Mouse (Mus musculus) spleen, postnatal 10 days (tissue): ENCODE data around the gene Slc39a1.

Experiments
- DNase-seq, 2 experiments: peaks; one replicate each; pipeline ENCODE4 v3.0.0; 2021 to 2022; ENCODE audit warnings: low spot score in 2 of 2

The Slc39a1 gene

DNA sequence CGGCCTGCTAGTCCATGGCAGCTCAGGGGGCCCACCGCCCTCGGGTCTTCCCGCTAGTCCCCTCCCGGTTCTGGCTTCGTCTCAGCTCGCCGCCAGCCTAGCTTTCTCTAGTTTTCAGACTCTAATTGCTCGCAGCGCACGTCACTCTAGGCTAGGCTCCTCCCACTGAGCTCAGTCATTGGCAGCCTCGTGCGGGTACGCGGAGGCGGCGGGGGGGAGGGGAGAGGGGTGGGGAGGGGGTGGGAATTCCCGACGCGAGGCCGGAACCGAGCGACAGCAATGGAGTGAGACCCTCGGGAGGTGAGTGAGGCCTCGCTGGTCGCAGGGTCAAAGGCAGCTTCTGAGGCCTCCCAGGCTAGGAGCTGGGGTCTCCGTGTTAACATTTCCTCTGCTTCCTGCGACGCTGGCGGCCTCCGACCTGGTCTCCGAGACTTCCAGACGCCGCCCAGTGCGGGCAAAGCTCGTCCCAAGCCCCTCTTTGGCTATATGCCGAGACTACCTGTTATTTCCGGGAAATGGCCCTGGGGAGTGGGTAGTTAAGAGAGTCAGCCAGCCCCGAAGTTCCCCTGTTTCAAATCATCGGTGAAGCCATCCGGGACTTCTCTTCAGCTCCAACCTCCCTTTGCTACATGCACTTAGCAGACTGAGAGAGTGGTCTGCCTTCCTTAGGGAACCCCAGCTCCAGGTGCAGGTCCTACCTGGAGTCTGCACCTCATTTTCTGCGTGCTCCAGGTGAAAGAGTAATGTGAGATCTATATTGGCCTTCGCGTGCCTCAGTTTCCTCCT is at the start of gene Slc39a1:
Gene Slc39a1 (plus strand): TSS at position 213 of the 786 bp plus-strand sequence.
- peak; percentile 73 to 89 for DNase-seq

DNA sequence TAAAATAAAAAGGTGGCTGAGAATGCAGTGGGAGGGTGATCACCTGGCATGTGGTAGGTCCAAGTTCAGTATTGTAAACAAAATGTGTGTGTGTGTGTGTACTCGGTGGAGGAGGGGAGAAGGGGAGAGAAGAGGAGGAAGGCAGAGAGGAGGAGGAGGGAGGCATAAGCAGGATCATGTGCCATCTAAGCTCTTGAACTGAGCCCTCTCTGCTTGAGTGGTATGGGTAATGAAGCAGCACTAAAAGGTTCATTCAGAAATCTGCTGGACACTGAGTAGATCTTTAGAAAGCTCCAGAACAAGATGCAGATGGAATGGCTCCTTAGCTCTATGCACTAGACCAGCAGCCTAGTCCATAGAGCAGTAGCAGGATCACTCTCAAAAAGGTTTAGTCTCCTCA is 45.1 kb upstream of the Slc39a1 start:
- no peak for DNase-seq

DNA sequence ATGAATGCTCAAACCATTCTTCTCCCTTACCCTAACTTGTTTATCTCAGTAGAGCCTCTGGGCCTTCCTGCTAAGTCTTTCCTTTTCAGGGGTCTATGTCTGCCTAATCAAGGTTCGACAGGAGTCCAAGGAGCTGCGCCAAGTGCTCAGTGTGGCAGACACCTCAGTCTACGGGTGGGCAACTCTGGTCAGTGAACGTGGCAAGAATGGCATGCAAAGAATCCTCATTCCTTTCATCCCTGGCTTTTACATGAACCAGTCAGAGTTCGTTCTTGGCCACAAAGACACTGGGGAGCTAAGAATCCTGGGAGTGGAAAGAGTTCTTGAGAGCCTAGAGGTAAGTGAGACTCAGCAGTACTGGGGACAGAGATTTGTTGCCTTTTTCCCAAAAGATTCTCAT is 44.4 kb upstream of the Slc39a1 start:
- DNase-seq = no peak

DNA sequence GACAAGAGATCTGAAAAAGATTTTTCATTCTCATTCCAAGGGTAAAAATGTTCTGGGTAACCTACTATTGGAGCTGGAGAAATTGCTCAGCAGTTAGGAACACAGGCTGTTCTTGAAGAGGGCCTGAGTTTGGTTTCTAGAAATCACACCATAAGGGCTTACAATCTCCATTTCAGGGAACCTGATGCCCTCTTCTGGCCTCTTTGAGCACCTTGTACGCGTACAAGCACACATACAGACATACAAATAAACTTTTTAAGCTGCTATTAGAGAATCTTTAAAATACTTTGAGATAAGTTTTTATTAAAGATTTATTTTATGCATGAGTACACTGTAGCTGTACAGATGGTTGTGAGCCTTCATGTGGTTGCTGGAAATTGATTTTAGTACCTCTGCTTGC is 43.4 kb upstream of the Slc39a1 start:
- no peak for DNase-seq

DNA sequence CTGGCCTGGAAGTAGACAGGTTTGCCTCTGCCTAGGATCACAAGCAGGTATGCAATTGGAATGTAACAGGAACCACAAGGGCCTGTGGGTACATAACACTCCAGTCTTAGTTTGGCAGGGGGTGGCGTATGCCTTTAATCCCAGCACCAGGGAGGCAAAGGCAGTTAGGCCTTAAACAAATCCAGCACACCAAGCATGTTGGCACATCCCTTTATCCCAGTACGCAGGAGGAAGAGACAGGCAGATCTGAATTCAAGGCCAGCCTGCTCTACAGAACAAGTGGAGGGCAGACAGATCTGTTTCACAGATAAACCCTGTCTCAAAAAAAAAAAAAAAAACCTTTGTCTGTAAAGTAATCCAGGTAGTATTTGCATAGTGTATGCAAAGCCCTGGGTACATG is 39.3 kb upstream of the Slc39a1 start:
- no peak for DNase-seq

DNA sequence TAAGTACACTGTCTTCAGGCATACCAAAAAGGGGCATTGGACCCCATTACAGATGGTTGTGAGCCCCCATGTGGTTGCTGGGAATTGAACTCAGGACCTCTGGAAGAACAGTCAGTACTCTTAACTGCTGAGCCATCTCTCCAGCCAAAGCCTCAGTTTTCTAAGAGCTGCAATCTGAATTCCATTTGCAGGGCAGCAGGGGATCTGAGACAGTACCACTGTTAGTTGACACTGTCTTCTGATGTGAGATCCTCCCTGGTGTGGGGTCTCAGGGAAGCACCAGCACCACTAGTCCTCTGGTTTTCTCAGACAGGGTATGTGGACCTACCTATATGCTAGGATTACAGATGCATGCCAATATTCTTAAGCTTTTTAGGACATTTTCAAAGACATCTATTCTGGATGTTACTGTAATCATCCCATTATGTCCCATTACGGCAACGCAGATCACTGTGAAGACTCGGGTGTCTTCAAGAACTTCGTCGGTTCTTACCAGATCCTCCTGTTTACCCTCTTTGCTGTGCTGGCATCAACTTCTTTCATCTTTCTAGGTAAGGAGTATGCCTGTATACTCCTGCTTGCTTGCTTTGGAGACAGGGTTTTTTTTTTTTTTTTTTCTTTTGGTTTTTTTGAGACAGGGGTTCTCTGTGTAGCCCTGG is 37.9 kb upstream of the Slc39a1 start:
- DNase-seq = no peak

DNA sequence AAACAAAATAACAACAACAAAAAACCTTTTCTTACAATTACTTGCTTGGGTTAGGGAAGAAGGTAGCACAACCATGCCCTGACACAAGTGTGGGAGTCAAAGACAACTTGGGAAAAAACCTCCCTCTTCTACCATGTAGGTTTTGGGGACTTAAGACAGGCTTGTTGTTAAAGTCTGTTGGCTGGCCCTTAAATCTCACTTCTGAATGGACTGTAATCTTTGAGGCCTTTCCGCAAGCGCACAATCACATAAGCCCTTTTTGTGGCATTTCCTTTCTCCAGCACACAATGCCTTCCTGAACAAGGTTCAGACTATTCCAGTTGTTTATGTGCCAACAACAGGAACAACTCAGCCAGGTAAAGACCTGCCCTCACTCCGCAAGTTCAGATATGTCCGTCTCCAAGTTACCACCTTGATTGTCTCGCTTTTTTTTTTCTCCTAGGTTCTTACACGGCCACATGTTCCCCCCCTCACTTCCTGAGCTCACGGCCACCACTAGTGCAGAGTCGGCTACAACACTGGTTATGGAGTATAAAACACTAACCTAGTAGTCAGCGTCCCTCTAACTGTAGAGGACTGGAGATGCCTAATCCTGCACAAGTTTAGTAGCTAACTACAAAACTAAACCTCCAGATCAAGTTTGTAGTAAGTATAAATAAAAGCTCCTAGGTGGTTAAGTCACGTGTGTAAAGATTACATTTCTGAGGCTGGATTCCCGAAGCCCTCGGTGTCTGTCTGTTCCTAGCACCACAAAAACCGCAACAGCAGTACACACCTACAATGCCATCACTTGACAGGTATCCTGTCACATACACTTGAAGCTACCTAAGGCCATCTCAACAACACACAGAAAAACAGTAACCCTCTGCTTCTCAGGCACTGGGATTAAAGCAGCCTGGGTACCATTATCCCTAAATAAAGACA is 36.2 kb upstream of the Slc39a1 start:
- no peak for DNase-seq

DNA sequence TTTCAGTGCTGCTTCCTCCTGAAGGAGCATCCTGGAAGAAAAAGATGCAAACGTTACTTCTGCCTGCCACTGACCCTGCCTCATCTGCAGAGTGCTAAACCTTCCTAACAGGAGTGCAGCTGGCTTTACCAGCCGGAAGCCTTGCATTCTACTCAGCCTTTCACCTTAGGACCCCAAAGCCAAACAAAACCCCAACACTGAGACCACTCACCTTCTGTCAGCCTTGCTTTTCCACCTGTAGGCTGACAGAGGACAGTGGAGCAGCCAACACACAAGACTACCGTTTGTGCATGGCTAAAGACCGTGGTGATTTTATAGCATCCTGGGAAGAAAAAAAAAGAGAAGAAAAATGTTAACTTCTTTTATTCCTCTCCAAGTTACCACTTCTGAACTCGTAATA is 35.2 kb upstream of the Slc39a1 start:
- DNase-seq = no peak

DNA sequence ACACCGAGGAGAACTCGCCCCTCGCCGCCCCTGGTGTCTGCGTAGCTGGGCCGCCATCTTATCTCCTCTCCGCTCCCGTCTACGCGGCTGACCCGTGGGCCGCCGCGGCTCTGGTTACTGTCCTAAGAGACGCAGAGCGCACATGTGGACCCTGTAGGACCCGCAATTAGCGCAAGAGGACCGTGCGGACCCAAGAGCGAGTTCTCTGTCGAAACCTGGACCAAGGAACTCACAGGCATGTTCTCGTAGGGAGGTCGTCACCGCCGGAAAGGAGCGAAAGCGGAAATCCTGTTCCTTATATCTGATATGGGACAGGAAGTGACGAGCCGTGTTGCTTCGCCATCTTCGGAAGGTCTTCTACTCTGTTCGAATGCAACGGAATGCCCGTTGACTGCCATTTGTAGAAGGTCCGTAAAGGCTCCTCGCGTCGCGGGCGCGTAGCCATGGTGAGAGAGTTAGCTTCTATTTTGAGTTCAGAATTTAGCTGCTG is 34.5 kb upstream of the Slc39a1 start, which contains the start of the genes Rps27 and Rab13:
Gene Rps27 (minus strand): TSS at position 275 of the 490 bp plus-strand sequence.
Gene Rab13 (plus strand): TSS at position 319 of the 490 bp plus-strand sequence.
- DNase-seq = peak; percentile 87 to 90

DNA sequence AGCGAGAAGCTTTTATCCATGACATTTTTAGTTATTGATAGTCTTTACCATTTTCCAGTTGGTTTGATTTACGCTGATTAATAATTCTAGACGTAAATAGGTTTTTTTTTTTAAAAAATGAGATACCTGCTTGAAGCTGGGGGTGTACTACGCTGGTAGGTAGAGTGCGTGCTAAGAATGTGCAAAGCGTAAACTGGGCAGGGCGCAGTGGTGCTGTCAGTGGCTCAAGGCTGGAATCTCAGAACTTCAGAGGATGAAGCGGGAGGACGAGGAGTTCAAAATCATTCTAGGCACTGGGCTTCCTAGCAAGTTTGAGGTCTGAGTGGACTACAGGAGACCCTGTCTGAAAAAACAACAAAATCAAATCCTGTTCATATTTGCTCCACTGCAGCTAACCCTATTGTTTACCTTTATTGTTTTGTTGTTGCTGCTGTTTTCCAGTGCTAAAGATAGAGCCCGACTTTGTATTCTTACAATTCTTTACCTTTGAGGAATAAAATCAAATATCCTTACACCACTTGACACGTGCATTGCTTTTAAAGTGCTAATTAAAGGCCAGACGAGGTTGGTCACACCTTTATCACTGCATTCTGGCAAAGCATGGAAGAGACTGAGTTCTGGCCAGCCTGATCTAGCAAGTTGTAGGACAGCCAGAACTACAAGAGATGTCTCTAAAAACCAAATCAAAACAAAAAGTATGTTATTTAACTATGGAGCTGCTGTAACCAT is 33.9 kb upstream of the Slc39a1 start:
- no peak for DNase-seq

DNA sequence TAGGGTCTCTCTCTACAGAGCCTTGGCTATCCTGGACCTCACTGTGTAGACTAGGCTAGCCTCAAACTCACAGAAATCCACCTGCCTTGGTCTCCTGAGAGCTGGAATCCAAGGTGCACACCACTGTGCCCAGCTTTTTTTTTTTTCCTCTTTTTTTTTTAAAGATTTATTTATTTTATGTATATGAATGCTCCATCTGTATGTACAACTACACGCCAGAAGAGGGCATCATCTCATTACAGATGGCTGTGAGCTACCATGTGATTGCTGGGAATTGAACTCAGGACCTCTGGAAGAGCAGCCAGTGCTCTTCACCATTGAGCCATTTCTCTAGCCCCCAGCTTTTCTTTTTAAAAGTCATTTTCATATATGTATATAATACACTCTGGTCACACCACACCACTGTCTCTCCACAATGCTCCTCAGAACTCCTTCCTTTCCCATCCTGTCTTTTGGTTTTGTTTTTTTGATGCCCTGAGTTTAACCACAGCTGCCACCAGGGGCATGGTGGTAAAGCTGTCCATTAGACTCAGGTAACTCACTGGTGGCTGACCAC is 32.1 kb upstream of the Slc39a1 start:
- no peak for DNase-seq

DNA sequence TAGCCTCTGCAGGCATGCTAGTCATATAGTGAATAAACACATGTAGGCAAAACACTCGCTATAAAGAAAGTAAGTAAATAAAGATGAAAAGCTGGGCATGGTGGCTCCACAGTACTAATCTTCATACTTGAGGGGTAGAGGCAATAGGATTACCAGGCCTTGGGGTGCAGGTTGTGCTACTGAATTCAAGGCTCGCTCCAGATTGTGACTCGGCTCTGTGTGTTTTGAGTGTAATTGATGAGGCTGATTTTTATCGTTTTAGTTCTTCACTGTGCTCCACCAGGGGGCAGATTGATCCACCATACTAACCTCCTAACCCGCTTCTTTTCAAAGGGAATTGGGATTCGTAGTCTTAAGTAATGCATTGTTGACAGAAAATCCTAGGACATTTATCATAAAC is 27.9 kb upstream of the Slc39a1 start:
- peak in 1 of 2 experiments; percentile 64 for DNase-seq

DNA sequence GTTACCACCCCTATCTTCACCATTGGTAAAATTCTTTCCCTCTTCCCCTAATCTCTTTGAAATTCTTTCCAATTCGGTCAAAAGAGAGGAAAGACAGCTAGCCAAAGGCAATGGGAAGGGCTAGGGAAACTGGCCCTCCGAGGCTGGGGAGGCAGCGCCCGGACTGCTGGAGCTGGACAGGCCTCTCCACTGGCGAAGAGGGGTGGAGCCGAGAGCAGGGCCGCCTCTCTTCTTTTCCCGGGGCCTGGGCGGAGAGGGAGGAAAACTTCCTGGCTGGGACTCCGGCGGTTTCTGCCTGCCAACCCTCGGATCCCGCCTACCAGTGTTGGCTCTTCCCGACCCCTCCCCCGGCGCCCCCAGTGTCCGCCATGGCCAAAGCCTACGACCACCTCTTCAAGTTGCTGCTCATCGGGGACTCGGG is 27.4 kb upstream of the Slc39a1 start:
- peak; percentile 37 to 51 for DNase-seq

DNA sequence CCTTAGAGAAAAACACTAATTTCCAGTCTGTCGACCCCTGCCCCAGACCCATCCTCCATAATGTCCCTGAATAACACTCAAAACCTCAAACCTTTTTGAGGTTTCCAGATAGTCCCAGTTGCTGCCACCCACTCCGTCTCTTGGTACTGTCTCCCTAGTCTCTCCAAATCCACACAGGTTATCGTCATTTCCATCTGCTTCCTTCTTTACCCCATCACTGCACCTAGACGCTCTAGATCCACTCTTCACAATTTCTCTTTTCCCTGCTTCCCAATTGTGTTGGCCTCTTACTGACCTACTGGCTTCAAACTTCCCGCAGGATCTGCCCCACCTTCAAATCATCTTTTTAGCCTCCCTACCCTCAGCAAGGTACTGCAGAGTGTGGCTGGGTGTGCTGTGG is 26.8 kb upstream of the Slc39a1 start:
- DNase-seq = no peak

DNA sequence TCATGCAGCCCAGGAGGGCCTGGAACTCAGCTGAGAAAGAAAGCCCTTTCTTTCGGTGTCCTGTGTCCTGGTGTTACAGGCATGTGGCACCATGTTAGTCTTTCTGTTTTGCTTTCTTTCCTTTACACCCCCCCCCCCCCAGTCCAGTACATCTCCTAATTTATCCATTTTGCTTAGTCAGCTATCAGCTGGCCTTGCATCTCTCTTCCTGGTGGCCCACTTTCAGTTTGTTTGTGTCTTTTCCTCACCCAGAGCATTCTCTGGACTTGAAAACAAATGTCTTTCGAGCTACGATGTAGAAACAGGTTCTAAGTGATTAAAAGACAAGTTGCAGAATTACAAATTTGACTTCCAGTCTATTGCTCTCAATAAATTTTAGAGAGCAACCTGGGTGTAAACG is 25.5 kb upstream of the Slc39a1 start:
- DNase-seq = no peak

DNA sequence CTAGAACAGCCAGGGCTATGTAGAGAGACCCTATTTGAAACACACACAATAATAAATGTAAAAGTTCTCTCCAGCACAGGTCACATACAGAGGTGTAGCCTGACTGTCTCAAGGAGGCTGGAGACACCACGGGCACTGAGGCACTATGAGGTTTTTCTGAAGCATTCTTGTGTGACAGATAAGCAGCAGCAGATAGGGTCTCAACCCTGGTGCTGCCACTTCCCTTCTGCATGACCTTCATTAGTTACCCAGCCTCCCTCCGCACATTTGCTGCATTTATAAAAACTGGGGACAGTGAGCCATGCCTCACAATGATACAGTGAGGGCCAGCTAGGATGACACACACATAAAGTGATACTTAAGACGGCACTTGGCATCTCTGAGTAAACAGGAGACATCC is 25.0 kb upstream of the Slc39a1 start:
- no peak for DNase-seq

DNA sequence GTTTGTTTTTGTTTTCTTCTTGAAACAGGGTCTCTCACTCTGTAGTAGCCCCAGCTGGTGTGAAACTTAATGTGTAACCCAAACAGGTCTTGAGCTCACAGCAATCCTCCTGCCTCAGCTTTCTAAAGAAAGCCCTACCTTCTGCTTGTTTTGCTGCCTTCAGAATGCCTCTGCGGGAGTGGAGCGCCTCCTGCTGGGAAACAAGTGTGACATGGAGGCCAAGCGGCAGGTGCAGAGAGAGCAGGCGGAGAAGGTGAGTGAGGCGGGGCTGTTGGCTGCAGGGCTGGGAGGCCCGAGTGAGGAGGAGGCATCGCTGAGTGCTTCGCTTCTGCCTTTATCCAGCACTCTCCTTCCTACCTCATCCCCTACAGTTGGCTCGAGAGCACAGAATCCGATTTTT is 23.6 kb upstream of the Slc39a1 start:
- DNase-seq = no peak

DNA sequence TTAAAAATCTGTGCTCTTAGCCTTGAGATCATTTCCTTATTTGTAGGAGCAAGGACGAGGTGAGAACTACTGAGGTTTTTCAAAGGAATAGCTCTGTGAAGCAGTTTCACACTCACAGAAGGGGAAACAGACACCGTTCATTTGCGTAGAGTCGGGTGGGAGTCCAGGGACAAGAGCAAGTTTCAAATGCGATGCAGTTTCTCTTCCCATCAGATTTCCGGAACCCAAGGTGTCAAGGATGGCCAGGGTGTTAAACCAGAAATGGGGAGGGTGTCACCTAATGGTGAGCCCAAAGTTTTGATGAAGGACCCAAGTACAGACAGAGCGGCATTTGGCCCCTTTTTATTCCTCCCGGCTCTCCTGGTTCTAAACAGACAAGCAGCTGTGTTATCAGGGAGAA is 16.9 kb upstream of the Slc39a1 start:
- peak in 1 of 2 experiments; percentile 29 for DNase-seq

DNA sequence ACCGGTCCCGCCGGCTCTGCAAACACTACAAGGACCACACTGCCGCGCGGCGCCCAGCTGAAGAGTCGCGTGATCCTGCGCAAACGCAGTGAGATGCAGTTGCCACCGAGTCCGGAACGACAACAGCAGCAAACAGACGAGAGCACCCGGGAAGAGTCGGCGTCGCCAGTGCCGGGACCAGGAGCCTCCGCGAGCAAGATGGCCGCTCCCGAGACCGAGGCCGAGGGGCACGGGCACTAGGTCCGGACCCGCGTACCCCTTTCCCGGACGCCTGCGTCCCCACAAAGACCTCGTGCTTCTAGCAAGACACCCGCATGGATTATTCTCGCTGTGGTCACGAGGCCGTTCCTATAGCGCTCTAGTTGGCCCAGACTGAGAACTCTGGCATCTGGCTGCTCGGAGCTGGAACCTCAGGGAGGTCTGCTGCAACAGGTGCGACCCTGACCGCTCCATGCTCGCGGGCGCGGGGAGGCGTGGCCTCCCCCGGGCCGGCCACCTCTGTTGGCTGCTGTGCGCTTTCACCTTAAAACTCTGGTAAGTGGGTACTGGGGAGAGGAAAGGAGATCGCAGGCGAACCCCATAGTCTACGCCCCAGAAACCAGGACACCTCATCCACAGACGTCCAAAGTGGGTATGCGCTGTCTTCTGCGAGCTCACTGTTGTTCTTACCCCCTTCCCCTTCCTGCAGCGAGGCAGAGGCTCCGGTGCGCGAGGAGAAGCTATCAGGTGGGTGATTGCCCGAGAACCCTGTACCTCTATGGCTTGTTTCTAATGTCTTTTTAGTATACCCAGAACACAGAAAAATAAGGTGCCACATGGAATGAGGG is 16.3 kb upstream of the Slc39a1 start, which contains the start of gene Jtb:
Gene Jtb (plus strand): TSS at position 91 of the 827 bp plus-strand sequence.
- peak; percentile 70 to 90 for DNase-seq

DNA sequence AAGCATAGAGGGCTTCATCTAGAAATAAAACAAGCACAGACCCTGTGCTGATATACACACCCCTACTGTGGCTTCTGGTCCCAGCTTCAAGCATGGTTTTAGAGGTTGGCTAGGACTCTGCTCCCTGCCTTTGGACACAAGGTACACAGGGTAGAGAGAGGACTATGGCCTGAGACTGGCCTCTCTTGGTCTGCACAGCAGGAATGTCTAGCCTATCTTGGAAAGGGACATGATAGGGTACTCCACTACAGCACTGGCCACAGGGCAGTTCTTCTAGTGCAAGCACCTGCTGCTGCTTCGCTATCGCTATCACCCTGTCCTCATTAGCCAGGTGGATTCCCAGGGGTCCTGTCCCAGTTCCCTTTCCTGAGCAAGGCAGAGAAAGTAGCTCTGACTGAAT is 6.7 kb upstream of the Slc39a1 start:
- DNase-seq = no peak
